Mouse (Mus musculus): ENCODE measurements around the gene AI413582.

GRCm38 (mm10) chr17:27521303-27521702, 44.3 kb downstream of the AI413582 start, which contains the start of gene Grm4:
- TF ChIP-seq CTCF (IDR thresholded peaks at IDR 0.05; ENCODE audit: low read depth) (no peak), EP300 (IDR thresholded peaks at IDR 0.05; ENCODE audit: low read depth) (no peak)
